Mouse (Mus musculus) limb, embryonic 14.5 days (tissue): ENCODE data around the gene Elf3. TPM values are rescaled to one million over a fixed set of nuclear protein-coding genes. Genes with fewer than 3 reads are reported as not detected.

Experiments used
- ATAC-seq: fragments of 200-750 bp; cut with Nextera tagmentation; 2 replicates; pipeline ENCODE4 v1.8.0; 2017; ENCODE audit warnings: low read depth, moderate number of reproducible peaks, moderate TSS enrichment; ENCODE audit not compliant: low FRiP score
- DNase-seq: peaks from one replicate; pipeline ENCODE4 v3.0.0-alpha.2; 2015; ENCODE audit warnings: low spot score
- H3K27ac ChIP-seq: fragments of 300-500 bp; sonication (generic); replicated peaks from 2 replicates; pipeline ENCODE4 v1.5.1; 2014; ENCODE audit warnings: low read depth, mild to moderate bottlenecking, low read length, moderate library complexity, mixed read lengths
- H3K27me3 ChIP-seq: fragments of 300-500 bp; sonication (generic); 2 replicates; pipeline ENCODE4 v1.6.1; 2014; ENCODE audit warnings: low read length, mixed read lengths; ENCODE audit not compliant: control insufficient read depth, insufficient read depth
- H3K36me3 ChIP-seq: fragments of 300-500 bp; sonication (generic); 2 replicates; pipeline ENCODE4 v1.6.1; 2014; ENCODE audit warnings: mild to moderate bottlenecking, low read length, moderate library complexity, mixed read lengths; ENCODE audit not compliant: control insufficient read depth, insufficient read depth
- H3K4me1 ChIP-seq: fragments of 300-500 bp; sonication (generic); 2 replicates; pipeline ENCODE4 v1.6.1; 2014; ENCODE audit warnings: antibody characterized with exemption, low read length, mixed read lengths; ENCODE audit not compliant: control insufficient read depth, insufficient read depth
- H3K4me2 ChIP-seq: fragments of 300-500 bp; sonication (generic); replicated peaks from 2 replicates; pipeline ENCODE4 v1.6.1; 2014; ENCODE audit warnings: low read depth, mild to moderate bottlenecking, low read length, moderate library complexity; ENCODE audit not compliant: severe bottlenecking
- H3K4me3 ChIP-seq: fragments of 300-500 bp; sonication (generic); replicated peaks from 2 replicates; pipeline ENCODE4 v1.5.1; 2014; ENCODE audit warnings: low read length
- H3K9ac ChIP-seq: fragments of 300-500 bp; sonication (generic); 2 replicates; pipeline ENCODE4 v1.6.1; 2014; ENCODE audit warnings: mild to moderate bottlenecking, low read depth, low read length, moderate library complexity; ENCODE audit not compliant: severe bottlenecking
- H3K9me3 ChIP-seq: fragments of 300-500 bp; sonication (generic); 2 replicates; pipeline ENCODE4 v1.6.1; 2016; ENCODE audit warnings: low read length; ENCODE audit not compliant: control insufficient read depth
- POLR2A ChIP-seq: fragments of 200-500 bp; IDR thresholded peaks from 2 replicates; pipeline ENCODE4 v1.8.0; 2012; ENCODE audit warnings: inconsistent platforms, mild to moderate bottlenecking, moderate library complexity, borderline replicate concordance; ENCODE audit not compliant: insufficient read depth, insufficient read length; ENCODE audit errors: extremely low read depth
- WGBS: fragments of 180-500 bp; shearing (Covaris S2); extraction: QIAGEN DNeasy Blood & Tissue Kit; methylation state at CpG from one replicate; pipeline ENCODE4 v1.1.7; 2014; 5-methylcytosine and 5-hydroxymethylcytosine counted together
- polyA plus RNA-seq, 2 experiments: library from polyadenylated mRNA; depleted of rRNA in 1 of 2; stranded (reverse) in 1 of 2; unstranded in 1 of 2; fragments of >200 nt; fragmentation: Nextera tagmentation in 1 of 2; extraction: Ambion mirVana in 1 of 2; gene quantifications; 2 replicates each; pipeline versions ENCODE4 v1.2.1 to v1.2.3; 2012 to 2014

The Elf3 gene
- polyA plus RNA-seq, 2 experiments: 2.8 to 6.4 TPM

GRCm38 (mm10) chr1:135224981-135225604, 33.3 kb downstream of the Elf3 start:
- Histone ChIP-seq H3K4me2 (no peak overlapping the region), H3K4me3 (no peak overlapping the region), H3K36me3 (no peaks in the 10 kb centered on the region), H3K9me3 (no peaks in the 10 kb centered on the region), H3K27ac (no peak overlapping the region), H3K27me3 (no peaks in the 10 kb centered on the region), H3K9ac (no peak overlapping the region), H3K4me1 (0 out of 2 replicates have a peak, but pooled peaks cover 2% of the 10 kb centered on the region)
- WGBS: 33% methylated on average over 6 of the region's 6 CpGs
- TF ChIP-seq POLR2A: no peak
- no peak for ATAC-seq
- no peak for DNase-seq

- Histone ChIP-seq H3K27me3 (no peaks in the 10 kb centered on the region), H3K9ac (no peak overlapping the region), H3K4me2 (no peak overlapping the region), H3K4me1 (0 out of 2 replicates have a peak, but pooled peaks cover 2% of the 10 kb centered on the region), H3K27ac (no peak overlapping the region), H3K4me3 (no peak overlapping the region), H3K9me3 (no peaks in the 10 kb centered on the region), H3K36me3 (no peaks in the 10 kb centered on the region)
- no peak for DNase-seq
- WGBS: 67% methylated on average over 3 of the region's 3 CpGs
- no peak for TF ChIP-seq POLR2A
- no peak for ATAC-seq
Measured at GRCm38 (mm10) chr1:135224147-135224546, 34.2 kb downstream of the Elf3 start.

GRCm38 (mm10) chr1:135217607-135218233, 40.6 kb downstream of the Elf3 start:
- ATAC-seq: no peak
- Histone ChIP-seq H3K36me3 (no peaks in the 10 kb centered on the region), H3K4me2 (no peak overlapping the region), H3K4me3 (no peak overlapping the region), H3K9me3 (no peaks in the 10 kb centered on the region), H3K27me3 (no peaks in the 10 kb centered on the region), H3K9ac (no peak overlapping the region), H3K4me1 (no peaks in the 10 kb centered on the region), H3K27ac (no peak overlapping the region)
- WGBS: 45% methylated on average over 13 of the region's 13 CpGs
- no peak for DNase-seq
- TF ChIP-seq POLR2A: no peak

GRCm38 (mm10) chr1:135213772-135214640, 44.4 kb downstream of the Elf3 start:
- WGBS: 84% methylated on average over 9 of the region's 9 CpGs
- no peak overlapping the region for H3K4me3 ChIP-seq
- no peaks in the 10 kb centered on the region for H3K4me1 ChIP-seq

GRCm38 (mm10) chr1:135210421-135210820, 47.9 kb downstream of the Elf3 start:
- H3K4me2 ChIP-seq: no peak overlapping the region
- 58% methylated on average over 5 of the region's 5 CpGs for WGBS
- no peak for ATAC-seq

More at GRCm38 (mm10) chr1:135213772-135214640, 44.4 kb downstream of the Elf3 start:
- no peak for TF ChIP-seq POLR2A
- no peak overlapping the region for H3K9ac ChIP-seq
- H3K4me2 ChIP-seq: no peak overlapping the region
- H3K27ac ChIP-seq: no peak overlapping the region
- no peaks in the 10 kb centered on the region for H3K36me3 ChIP-seq
- H3K27me3 ChIP-seq: no peaks in the 10 kb centered on the region
- DNase-seq: no peak
- no peak for ATAC-seq
- no peaks in the 10 kb centered on the region for H3K9me3 ChIP-seq

More at GRCm38 (mm10) chr1:135210421-135210820, 47.9 kb downstream of the Elf3 start:
- DNase-seq: no peak
- Histone ChIP-seq H3K9me3 (no peaks in the 10 kb centered on the region), H3K36me3 (no peaks in the 10 kb centered on the region), H3K27me3 (no peaks in the 10 kb centered on the region), H3K27ac (no peak overlapping the region), H3K9ac (no peak overlapping the region), H3K4me3 (no peak overlapping the region), H3K4me1 (no peaks in the 10 kb centered on the region)
- no peak for TF ChIP-seq POLR2A
